Mouse (Mus musculus) large intestine, adult 2 months (tissue): ENCODE results near the gene Proz. TPM values are rescaled to one million over a fixed set of nuclear protein-coding genes. Genes with fewer than 3 reads are reported as not detected.
"Not testable (repeated sequence)": the region's sequence is repeated elsewhere in the genome, so short reads cannot be mapped to it uniquely, and the experiment has no call there.

Experiments used
- DNase-seq: peaks from one replicate; pipeline ENCODE4 v3.0.0-alpha.2; 2012; ENCODE audit warnings: low read depth, low spot score
- WGBS: fragments of 180-500 bp; shearing (Covaris S2); methylation state at CpG from one replicate; pipeline ENCODE4 v1.1.7; 2018; 5-methylcytosine and 5-hydroxymethylcytosine counted together
- polyA plus RNA-seq: library from polyadenylated mRNA; depleted of rRNA; stranded (reverse); fragments of >200 nt; gene quantifications from 2 replicates; pipeline ENCODE4 v1.2.3, GENCODE M21; 2012; rRNA removed

Gene Proz
- polyA plus RNA-seq = 4.2 and 8.8 TPM in 2 replicates

GRCm38 (mm10) chr8:13060441-13061150, at the start of gene Proz:
TSS of gene Proz (plus strand) at chr8:13060914.
- DNase-seq = peak; percentile 25
- 45% methylated on average over 17 of the region's 17 CpGs for WGBS

- WGBS = 27% methylated on average over 4 of the region's 4 CpGs
- DNase-seq = no peak
These were observed 41.2 kb upstream of the Proz start for GRCm38 (mm10) chr8:13019560-13019959.

- DNase-seq = no peak
- 96% methylated on average over 8 of the region's 8 CpGs for WGBS
These were observed 38.9 kb upstream of the Proz start for GRCm38 (mm10) chr8:13021830-13022229.

GRCm38 (mm10) chr8:13025487-13026224, 35.1 kb upstream of the Proz start, which contains the start of gene F7:
TSS of gene F7 (plus strand) at chr8:13026034.
- 45% methylated on average over 10 of the region's 10 CpGs for WGBS
- no peak for DNase-seq

GRCm38 (mm10) chr8:13027615-13028014, 33.1 kb upstream of the Proz start:
- WGBS = 79% methylated on average over 5 of the region's 5 CpGs
- DNase-seq = no peak

- WGBS = 32% methylated on average over 5 of the region's 5 CpGs
- DNase-seq = no peak
These were observed 32.2 kb upstream of the Proz start for GRCm38 (mm10) chr8:13028482-13028881.

- 82% methylated on average over 10 of the region's 10 CpGs for WGBS
- DNase-seq = no peak
These were observed 24.3 kb upstream of the Proz start for GRCm38 (mm10) chr8:13036346-13036812.

- no peak for DNase-seq
- 55% methylated on average over 7 of the region's 7 CpGs for WGBS
These were observed 23.7 kb upstream of the Proz start, which contains the start of gene F10 for GRCm38 (mm10) chr8:13037015-13037414. TSS of gene F10 (plus strand) at chr8:13037308.

- WGBS = 38% methylated on average over 5 of the region's 5 CpGs
- DNase-seq = no peak
These were observed 23.1 kb upstream of the Proz start for GRCm38 (mm10) chr8:13037569-13037968.

- WGBS = 74% methylated on average over 6 of the region's 6 CpGs
- DNase-seq = no peak
These were observed 21.7 kb upstream of the Proz start for GRCm38 (mm10) chr8:13039054-13039453.

- WGBS = 70% methylated on average over 4 of the region's 4 CpGs
- DNase-seq = no peak
These were observed 19.3 kb upstream of the Proz start for GRCm38 (mm10) chr8:13041459-13041858.

- 51% methylated on average over 5 of the region's 5 CpGs for WGBS
- DNase-seq = no peak
These were observed 13.1 kb upstream of the Proz start for GRCm38 (mm10) chr8:13047652-13048051.

- DNase-seq = no peak
- whole genome bisulfite sequencing = 83% methylated on average over 10 of the region's 10 CpGs
These were observed 10.2 kb upstream of the Proz start for GRCm38 (mm10) chr8:13050550-13050949.

GRCm38 (mm10) chr8:13057351-13057750, 3.4 kb upstream of the Proz start:
- DNase-seq = no peak
- WGBS = 48% methylated on average over 4 of the region's 4 CpGs

- DNase-seq = peak; percentile 25
- 31% methylated on average over 16 of the region's 16 CpGs for WGBS
These were observed 2.4 kb downstream of the Proz start for GRCm38 (mm10) chr8:13063112-13063511.

GRCm38 (mm10) chr8:13073255-13073654, 12.5 kb downstream of the Proz start:
- 89% methylated on average over 11 of the region's 11 CpGs for WGBS
- DNase-seq = no peak

- no peak for DNase-seq
- WGBS = 90% methylated on average over 8 of the region's 8 CpGs
These were observed 14.3 kb downstream of the Proz start for GRCm38 (mm10) chr8:13075044-13075443.

GRCm38 (mm10) chr8:13075579-13075978, 14.9 kb downstream of the Proz start:
- 100% methylated on average over 1 of the region's 1 CpGs for WGBS

GRCm38 (mm10) chr8:13077542-13077941, 16.8 kb downstream of the Proz start:
- 85% methylated on average over 7 of the region's 7 CpGs for WGBS
- DNase-seq = no peak

More at GRCm38 (mm10) chr8:13075579-13075978, 14.9 kb downstream of the Proz start:
- not testable (repeated sequence) for DNase-seq

GRCm38 (mm10) chr8:13104691-13105086, 44.0 kb downstream of the Proz start:
- DNase-seq = peak; percentile 56
- WGBS = 1% methylated on average over 45 of the region's 45 CpGs
